Mouse (Mus musculus) layer of hippocampus, postnatal 10 days (tissue): ENCODE measurements around the gene Zfp46. TPM values are rescaled to one million over a fixed set of nuclear protein-coding genes. Genes with fewer than 3 reads are reported as not detected.
A peak's percentile ranks its signal among the peaks of the same experiment; 100 is the strongest.

Source experiments
- DNase-seq, 2 experiments: peaks; one replicate each; pipeline ENCODE4 v3.0.0; 2021; ENCODE audit warnings: low spot score in 2 of 2
- total RNA-seq, 2 experiments: library from RNA; stranded (reverse); gene quantifications; 2 replicates each; pipeline ENCODE4 v1.2.3; 2021

The Zfp46 gene
- total RNA-seq, 2 experiments from 2014 or later = 88.7 to 93.8 TPM

DNA sequence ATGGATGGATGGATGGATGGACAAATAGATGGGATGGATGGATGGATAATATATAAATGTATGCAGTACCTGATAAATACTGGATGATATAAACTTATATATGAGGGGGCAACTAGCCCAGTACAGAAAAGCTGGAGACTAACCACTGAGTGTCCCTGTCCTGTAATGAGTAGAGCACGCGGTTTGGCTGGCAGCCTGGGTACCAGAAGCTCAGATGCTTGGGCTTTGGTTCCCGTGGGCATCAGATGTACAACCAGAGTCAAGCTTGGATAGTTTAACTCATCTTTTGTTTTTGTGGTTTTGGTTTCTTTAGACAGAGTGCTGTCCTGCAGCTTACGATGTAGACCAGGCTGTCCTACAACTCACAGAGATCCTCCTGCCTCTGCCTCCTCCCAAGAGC lies 20.9 kb upstream of the Zfp46 start:
- DNase-seq = no peak

DNA sequence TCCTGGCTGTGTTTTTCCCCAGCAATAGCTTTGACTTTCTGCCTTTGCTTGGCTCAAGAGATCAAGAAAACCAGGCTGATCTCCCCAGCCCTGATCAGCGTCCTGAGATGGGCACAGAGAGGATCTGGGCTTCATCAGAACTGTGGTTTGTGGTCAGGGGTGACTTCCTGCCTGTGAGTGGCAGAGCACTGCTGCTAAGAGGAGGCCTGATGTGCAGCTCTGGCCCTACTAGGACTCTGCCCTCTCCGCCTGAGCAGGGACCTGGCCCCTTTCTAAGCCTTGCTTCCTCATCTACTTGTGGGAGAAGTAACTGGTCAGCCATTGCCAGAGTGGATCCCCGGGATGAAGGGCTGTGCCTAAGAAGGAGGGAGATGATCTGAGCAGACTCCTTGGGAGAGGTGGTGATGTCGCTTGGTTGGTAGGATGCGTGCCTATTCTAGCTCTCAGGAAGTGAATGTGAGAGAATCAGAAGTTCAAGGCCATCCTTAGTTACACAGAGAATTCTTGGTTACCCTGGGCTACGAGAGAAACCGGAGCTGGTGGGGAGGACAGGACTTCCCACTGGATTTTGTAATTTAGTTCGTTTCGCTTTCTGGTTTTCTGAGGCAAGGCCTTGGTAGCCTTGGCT lies 17.7 kb upstream of the Zfp46 start:
- DNase-seq = no peak

DNA sequence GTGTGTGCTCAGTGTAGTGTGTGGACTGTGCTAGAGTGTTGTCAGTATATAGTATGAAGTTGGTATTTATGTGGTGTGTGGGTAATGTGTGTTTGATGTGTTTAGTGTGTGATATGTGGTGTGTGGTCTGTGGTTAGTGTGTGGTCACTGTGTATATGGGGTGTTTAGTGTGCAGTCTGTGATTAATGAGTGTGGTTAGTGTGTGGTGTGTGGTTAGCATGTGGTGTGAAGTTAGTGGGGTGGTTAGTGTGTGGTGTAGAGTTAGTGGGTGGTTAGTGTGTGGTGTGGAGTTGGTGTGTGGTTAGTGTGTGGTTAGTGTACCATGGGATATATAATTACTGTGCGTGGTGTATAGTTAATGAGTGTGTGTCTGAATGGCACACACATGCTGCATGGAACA lies 15.6 kb upstream of the Zfp46 start:
- no peak for DNase-seq

DNA sequence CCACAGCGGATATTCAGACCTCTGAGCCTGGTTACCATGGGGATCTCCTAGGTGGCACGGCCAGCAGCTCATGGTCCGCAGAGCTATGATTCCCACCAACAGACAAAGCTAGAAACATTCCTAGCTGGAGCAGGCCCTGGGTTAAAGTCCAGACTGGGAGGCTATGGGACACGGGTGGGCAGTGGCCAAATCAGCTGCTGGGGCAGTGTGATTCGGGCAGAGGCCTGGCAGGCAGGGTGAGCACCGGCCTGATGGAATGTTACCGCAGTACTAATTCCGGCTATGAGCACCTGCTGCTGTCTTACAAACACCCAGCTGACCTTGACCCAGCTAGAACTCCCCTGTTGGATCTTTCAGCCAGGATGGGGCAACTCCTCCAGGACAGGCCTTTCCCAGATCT lies 13.8 kb upstream of the Zfp46 start:
- no peak for DNase-seq

DNA sequence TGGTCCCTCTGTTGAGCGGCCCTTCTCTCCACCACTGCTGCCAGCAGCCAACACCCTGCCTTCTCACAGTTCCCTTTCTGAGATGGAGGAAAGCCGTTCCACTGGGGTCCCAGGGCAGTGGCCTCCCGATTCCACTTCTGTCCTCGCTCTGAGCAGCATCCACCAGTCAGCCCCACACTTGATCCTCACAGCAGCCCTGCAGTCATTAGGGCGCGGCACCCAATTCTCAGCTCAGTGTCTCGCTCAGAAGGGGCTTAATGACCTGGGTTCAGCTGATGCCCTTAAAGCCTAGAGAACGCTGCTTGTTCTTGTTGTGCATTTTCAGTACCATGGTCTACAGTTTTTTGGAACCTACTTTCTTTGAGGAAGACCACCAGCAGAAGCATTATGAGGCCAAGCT lies 3.4 kb upstream of the Zfp46 start:
- no peak for DNase-seq

DNA sequence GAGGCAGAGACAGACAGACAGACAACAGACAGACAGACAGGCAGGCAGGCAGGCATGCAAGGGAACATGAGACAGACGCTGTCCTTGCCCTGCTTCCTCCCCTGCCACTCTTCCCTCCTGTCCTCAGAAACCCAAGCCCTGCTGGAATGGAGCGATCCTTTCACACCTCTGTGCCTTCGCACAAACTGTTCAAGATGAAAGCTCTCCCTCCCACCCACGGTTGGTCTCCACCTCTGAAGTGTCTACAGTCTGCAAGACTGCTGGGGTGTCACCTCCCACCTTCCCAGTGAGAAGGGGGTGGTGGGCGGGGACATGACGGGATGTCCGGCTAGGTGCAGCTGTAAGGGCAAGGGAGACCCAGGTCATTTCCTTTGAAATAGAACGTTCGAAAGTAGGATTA lies 2.9 kb upstream of the Zfp46 start:
- no peak for DNase-seq

DNA sequence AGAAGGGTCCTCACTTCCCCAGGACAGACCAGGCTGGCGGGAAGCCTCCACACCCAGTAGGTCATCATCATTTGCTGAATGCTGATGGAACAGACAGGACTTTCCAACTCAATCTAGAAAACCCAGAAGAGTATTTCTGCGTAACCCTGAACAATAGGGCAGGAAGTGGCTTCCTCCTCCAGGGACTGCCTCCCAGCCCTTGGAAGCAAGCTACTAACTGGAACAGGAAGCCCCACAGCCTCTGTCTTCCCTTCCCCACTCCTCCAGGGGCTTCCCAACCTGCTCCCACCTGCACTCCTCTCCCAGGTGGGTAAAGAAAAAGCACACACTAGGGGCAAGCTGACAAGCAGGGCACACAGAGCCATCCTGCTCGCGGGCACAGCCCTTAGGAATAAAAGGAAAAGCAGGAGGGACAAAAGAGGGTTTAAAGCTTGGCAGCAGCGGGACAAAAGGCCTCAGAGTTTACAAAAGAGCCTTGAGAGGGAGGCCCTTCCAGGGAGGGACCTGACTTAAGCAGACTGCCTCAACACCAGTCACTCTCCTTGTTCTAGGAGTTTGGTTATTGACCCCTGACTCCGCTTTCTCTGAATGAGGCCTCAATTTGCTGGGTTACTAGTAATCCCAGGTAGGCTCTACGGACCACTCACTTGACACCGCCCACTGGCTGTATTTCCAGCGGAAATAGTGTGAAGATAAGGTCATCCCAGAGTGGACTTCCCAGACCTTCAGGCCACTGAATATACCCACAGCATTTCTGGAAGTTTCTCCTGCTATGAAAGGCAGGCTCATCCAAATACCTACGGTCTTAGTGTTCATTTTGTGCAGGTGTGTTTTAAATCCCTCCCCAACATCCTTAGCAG lies 1.6 kb upstream of the Zfp46 start:
- DNase-seq = no peak

DNA sequence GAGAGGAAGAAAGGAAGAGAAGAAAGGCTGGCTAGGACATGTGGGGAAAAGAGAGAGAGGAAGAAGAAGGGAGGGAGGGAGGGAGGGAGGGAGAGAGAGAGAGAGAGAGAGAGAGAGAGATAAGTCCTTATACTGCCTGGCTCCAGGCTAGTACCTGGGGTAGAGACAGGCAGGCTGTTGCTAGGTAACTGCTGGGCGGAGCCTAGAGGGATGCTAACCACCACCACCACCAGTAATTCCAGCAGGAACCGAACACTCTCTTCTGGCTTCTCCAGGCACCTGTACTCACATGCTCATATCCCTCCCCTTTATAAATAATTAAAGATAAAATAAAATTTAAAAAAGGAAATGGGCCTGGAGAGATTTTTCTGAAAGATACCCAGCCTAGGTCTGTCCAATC lies 700 bp upstream of the Zfp46 start:
- no peak for DNase-seq

DNA sequence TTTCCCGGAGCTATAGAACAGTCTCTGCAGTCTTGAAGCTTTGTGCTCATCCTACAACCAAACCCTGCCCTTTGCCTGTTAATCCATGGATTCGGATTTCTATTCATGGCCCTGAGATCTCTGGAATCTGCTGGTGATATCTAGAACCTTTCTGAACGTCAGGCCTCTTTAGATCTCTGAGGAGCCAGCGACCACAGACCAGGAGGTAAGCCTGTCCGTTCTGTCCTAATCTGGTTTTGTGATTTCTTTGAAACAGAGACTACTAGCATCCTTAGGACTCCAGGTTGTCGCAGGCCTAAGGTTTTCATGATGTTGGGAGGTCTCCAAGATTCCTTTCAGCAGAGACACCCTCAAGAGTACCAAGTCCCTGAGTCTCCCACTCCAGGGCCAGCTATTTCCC lies 408 bp downstream of the Zfp46 start:
- peak; percentile 34 to 48 for DNase-seq

DNA sequence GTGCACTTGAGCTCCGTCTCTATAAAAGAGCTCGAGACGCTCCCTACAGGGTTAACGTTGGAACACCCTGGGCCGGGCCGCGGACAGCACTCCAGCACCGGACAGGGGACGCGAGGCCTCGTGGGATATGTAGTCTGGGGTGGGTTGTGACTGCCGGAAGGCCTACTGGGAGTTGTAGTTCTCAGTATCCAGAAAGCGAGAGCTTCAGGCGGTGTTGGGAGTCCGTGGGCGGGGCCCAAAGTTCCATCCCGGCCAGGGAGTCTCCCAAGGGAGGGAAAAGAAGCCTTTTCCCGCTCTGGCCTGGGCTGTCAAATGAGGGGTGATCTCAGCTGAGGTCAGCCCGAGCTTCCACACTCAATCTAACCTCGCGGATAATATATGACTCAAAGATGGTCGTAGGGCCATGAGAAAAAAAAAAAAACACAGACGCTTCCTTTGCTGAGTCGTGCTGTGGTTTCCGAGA lies 896 bp downstream of the Zfp46 start:
- peak; percentile 89 to 92 for DNase-seq

DNA sequence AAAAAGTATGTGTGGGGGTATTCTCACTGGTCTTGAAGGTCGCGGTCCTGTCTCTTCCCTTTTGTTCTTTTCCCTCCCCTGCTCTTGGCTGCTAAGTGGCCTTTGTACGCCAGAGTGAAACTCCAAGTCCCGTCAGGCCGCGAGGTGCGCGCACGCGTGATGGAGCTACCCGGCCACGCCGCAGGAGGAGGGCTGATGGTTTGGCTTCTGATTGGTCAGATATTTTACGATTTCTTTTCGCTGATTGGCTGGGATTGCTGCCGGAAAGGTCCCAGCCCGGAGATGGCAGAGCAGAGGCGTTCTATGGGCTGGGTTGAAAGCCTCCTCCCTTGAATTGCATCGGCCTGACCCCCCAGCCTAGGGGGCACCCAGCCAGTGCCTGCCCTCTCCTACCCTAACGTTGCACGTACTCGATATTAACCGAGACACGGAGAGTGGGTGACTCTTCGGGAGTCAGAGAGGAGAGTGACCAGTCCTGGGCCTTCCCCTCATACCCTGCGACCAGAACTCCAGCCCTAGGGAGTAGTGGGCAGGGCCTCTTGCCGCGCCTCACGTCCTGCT lies 1.4 kb downstream of the Zfp46 start:
- DNase-seq = peak; percentile 88 to 94

DNA sequence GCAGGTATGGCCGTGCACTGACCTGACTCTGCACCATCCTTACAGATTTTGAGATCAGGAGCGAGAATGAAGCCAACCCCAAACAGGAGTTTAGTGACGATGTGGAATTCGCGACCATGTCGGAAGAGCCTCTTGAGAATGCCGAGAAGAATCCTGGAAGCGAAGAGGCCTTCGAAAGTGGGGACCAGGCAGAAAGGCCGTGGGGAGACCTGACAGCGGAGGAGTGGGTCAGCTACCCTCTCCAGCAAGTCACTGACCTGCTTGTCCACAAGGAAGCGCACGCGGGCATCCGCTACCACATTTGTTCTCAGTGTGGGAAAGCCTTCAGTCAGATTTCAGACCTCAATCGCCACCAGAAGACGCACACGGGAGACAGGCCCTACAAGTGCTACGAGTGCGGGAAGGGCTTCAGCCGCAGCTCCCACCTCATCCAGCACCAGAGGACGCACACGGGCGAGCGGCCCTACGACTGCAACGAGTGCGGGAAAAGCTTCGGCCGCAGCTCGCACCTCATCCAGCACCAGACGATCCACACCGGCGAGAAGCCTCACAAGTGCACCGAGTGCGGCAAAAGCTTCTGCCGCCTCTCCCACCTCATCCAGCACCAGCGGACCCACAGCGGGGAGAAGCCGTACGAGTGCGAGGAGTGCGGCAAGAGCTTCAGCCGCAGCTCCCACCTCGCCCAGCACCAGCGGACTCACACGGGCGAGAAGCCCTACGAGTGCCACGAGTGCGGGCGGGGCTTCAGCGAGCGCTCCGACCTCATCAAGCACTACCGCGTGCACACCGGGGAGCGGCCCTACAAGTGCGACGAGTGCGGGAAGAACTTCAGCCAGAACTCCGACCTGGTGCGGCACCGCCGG lies 5.7 kb downstream of the Zfp46 start:
- no peak for DNase-seq

DNA sequence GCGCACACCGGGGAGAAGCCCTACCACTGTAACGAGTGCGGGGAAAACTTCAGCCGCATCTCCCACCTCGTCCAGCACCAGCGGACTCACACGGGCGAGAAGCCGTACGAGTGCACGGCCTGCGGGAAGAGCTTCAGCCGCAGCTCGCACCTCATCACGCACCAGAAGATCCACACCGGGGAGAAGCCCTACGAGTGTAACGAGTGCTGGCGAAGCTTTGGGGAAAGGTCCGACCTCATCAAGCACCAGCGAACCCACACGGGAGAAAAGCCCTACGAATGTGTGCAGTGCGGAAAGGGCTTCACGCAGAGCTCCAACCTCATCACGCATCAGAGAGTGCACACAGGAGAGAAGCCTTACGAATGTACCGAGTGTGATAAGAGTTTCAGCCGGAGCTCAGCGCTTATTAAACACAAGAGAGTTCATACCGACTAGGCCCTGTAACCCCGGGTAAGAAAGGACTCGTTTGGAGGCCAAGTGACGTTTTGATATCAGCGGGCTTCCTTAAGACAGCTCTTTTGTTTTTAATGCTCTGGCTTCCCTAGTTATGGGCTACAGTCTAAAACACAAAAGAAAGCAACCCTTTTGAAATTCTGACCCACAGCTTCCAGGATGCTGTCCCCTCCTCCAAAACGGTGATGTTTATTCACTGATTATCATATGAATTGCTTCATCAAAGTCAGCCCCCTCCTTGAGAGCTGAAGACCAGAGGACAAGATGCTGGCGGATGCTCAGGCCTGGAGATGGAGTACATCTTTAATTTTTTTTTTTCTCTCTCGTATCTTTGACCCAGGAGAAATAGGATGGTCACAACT lies 6.5 kb downstream of the Zfp46 start:
- no peak for DNase-seq

DNA sequence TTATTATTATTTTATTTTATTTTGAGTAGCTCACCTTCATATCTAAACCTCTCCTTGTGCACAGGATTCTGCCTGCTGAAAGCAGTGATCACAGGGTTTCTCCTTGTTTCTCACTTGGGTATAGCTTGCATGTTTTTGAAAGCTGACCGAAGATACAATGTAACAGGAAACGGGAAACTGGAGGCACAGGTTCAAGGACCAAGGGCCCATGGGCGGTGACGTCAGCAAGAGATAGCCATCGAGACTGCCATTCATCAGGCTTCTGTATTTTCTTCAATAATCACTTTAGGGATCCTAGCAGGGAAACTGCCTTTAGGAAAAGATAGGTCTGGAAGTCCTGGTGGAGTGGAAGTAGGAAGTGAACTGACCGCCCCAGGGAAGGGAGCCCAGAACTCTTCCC lies 7.2 kb downstream of the Zfp46 start:
- no peak for DNase-seq

DNA sequence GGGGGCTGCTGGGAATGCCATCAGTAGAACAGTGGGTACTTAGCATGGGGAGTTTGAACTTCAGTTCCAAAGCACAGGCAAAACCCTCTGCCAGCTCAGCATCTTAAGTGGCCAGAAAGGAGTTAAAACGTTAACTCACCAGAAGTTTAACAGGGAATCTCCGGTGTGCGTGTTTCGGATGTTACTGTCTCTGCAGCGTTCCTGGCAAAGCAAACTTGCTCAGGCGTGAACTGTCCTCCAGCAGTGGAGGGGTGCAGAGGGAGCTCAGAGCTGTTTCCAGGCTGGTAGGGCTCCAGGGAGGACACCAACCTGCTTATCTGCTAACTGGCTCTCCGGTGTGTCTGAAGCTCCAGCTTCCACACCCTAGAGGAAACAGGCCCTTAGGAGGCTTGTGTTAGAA lies 11.5 kb downstream of the Zfp46 start:
- DNase-seq = no peak

DNA sequence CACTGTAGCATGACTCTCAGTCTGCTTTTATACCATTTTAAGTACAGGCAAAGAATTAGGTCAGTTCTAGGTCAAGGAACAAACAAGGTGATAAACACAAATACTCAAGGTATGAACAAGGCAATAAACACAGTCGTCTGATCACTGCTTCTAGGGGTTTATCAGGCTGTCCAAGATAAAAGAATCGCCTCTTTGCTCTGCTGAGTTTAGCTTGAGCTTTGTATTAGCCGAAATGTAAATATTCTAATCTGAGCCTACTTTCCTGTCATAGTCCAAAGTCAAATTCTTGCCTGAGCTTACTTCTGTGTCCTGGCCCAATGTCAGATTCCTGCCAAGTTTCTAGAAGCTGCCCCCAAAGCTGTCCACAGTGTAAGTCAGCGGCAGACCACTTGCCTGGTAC lies 18.0 kb downstream of the Zfp46 start:
- DNase-seq = no peak

DNA sequence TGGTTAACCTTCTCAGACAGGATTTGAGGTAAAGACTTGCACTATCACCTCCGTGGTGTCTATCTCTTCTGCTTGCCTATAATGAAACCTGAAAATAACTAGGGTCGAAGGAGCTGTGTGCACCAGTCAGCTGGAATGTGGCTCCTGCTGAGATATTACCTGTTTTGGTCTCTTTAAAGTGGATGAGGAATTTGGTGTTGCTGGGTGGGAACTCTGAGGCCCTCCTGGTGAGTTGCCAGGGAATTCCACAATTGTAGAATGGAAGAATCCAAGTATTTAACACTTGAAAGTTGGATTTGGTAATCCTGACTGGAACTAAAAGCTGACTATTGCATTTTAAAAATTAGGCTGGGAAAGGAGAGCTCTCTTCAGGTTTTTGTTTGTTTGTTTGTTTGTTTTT lies 19.7 kb downstream of the Zfp46 start:
- DNase-seq = no peak

DNA sequence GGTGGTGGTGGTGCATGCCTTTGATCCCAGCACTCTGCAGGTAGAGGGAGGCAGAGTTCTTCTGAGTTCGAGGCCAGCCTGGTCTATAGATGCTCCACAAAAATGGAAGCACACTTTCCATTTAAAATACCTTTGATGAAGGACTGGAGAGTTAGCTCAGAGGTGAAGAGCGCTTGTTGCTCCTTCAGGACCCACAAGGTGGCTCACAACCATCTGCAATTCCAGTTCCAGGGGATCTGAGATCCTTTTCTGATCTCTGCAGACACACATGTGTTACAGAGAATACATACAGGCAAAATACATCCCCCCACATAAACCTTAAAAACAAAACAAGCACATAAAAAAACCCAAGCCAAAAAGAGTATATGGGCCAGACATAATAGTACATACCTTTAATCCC lies 23.9 kb downstream of the Zfp46 start:
- DNase-seq = no peak

DNA sequence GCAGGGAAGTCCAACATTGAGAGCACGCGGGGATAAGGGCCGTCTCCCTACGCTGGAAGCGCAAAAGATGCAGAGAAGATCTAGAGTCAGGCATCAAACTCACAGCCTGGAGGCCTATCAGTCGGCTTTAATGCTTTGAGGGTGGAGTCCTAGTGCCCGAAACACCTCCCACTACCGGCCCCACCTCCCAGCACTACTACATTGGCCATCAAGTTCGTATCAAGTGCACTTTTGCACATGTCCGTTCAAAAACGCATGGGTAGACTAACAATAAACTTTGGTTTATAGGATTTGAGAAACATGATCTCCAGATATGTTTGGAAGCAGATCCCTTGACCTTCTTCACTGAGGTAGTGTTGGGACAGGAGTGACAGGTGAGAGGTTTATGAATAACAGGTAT lies 25.3 kb downstream of the Zfp46 start:
- DNase-seq = peak; percentile 15 to 26

DNA sequence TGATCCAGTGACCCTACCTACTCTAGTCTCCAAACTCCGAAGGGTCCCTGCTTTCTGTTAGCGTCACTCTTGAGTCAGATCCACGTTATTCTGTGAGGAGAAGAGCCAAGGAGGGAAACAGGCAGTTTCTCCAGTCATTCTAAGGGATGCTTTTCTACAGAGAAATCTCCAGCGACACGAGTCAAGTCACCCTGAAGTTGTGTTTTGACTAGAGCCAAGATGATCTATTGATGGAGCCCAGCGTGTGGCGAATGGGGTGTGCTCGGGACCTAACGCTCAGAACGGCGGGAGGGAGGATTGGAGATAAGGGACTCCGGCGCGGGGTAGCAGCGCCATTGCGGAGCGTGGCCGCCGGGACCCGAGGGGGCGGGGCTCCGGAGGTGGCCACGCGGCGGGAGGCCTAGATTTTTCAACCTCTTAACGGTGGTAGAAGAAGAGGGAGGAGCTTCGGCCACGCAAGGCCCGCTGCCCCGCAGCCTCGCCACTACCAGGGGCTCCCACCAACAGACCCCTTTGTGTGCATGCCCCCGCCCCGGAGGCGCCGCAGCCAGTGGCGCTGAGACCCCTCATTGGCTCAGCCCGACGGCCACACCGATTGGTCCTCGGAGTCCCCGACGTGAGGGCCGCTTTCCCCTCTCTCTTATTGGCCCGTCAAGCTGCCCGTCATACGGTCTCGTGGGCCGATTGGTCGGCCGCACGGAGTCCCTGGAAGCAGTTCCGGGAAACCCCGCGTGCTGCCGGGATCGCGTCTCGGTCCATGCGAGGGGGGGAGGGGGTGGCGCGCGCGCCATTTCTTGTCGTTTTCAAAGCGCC lies 26.0 kb downstream of the Zfp46 start, which contains the start of gene Hnrnpr:
TSS of gene Hnrnpr (plus strand) at position 714 of the 813 bp plus-strand sequence.
- peak; percentile 100 for DNase-seq
